Mouse (Mus musculus) frontal cortex, postnatal 10 days (tissue): ENCODE data around the gene Aldh3b2.
"Not testable (repeated sequence)": the region's sequence is repeated elsewhere in the genome, so short reads cannot be mapped to it uniquely, and the experiment has no call there.

Experiments
- DNase-seq, 2 experiments: peaks; one replicate each; pipeline ENCODE4 v3.0.0; 2022; ENCODE audit warnings: low spot score in 2 of 2, mixed read lengths in 1 of 2

Aldh3b2 gene

GRCm38 (mm10) chr19:3947813-3948212 is 24.3 kb upstream of the Aldh3b2 start:
- DNase-seq, result no peak

GRCm38 (mm10) chr19:3948546-3948945 is 23.6 kb upstream of the Aldh3b2 start:
- no peak for DNase-seq

- DNase-seq, result no peak
These were observed 21.8 kb upstream of the Aldh3b2 start for GRCm38 (mm10) chr19:3950331-3950730.

GRCm38 (mm10) chr19:3951461-3951860 is 20.7 kb upstream of the Aldh3b2 start:
- DNase-seq, result no peak

- no peak for DNase-seq
These were observed 20.0 kb upstream of the Aldh3b2 start for GRCm38 (mm10) chr19:3952099-3952498.

- DNase-seq, result no peak
These were observed 17.1 kb upstream of the Aldh3b2 start for GRCm38 (mm10) chr19:3955033-3955432.

- no peak for DNase-seq
These were observed 16.3 kb upstream of the Aldh3b2 start for GRCm38 (mm10) chr19:3955804-3956203.

- not testable (repeated sequence) for DNase-seq
These were observed 14.7 kb upstream of the Aldh3b2 start for GRCm38 (mm10) chr19:3957296-3958036.

- DNase-seq, result no peak
These were observed 13.7 kb upstream of the Aldh3b2 start, which contains the start of gene Aldh3b3 for GRCm38 (mm10) chr19:3958470-3958869. Aldh3b3 (plus strand) TSS chr19:3958645.

- no peak for DNase-seq
These were observed 13.1 kb upstream of the Aldh3b2 start for GRCm38 (mm10) chr19:3959030-3959429.

- DNase-seq, result no peak
These were observed 11.9 kb upstream of the Aldh3b2 start for GRCm38 (mm10) chr19:3960211-3960610.

- DNase-seq, result not testable (repeated sequence)
These were observed 10.3 kb upstream of the Aldh3b2 start for GRCm38 (mm10) chr19:3961805-3962204.

GRCm38 (mm10) chr19:3962469-3962868 is 9.7 kb upstream of the Aldh3b2 start:
- DNase-seq, result no peak

GRCm38 (mm10) chr19:3964030-3964429 is 8.1 kb upstream of the Aldh3b2 start:
- no peak for DNase-seq

- DNase-seq, result no peak
These were observed 5.6 kb upstream of the Aldh3b2 start for GRCm38 (mm10) chr19:3966330-3967075.

- DNase-seq, result no peak
These were observed 4.9 kb upstream of the Aldh3b2 start for GRCm38 (mm10) chr19:3967258-3967657.

GRCm38 (mm10) chr19:3974608-3975007 is 2.5 kb downstream of the Aldh3b2 start:
- not testable (repeated sequence) for DNase-seq

- no peak for DNase-seq
These were observed 3.7 kb downstream of the Aldh3b2 start for GRCm38 (mm10) chr19:3975866-3976265.

GRCm38 (mm10) chr19:3980309-3980708 is 8.2 kb downstream of the Aldh3b2 start:
- peak; percentile 46 to 65 for DNase-seq

- DNase-seq, result no peak
These were observed 8.8 kb downstream of the Aldh3b2 start for GRCm38 (mm10) chr19:3980917-3981316.

GRCm38 (mm10) chr19:3983527-3984200 is 11.5 kb downstream of the Aldh3b2 start:
- DNase-seq, result no peak

GRCm38 (mm10) chr19:3985261-3985681 is 13.1 kb downstream of the Aldh3b2 start:
- DNase-seq, result no peak
